Mouse (Mus musculus): ENCODE results near the gene Arl8b. TPM values are rescaled to one million over a fixed set of nuclear protein-coding genes. Genes with fewer than 3 reads are reported as not detected.

The Arl8b gene
- polyA plus RNA-seq, 1 experiment from 2014 or later, result 54.1 TPM

GRCm38 (mm10) chr6:108758997-108759697 is 23.8 kb upstream of the Arl8b start:
- 75% methylated on average over 10 of the region's 10 CpGs for WGBS
- Histone ChIP-seq H3K4me3 (replicated peaks) (no peak overlapping the region), H3K27ac (no peak overlapping the region), H3K4me2 (no peak overlapping the region), H3K4me1 (replicated peaks) (no peaks in the 10 kb centered on the region), H3K27me3 (no peaks in the 10 kb centered on the region), H3K9me3 (no peaks in the 10 kb centered on the region), H3K9ac (replicated peaks) (no peak overlapping the region), H3K36me3 (no peaks in the 10 kb centered on the region)
- ATAC-seq (ENCODE audit: insufficient number of reproducible peaks, insufficient read depth, low FRiP score, low TSS enrichment, low read depth), result no peak

- Histone ChIP-seq H3K4me2 (no peak overlapping the region), H3K9ac (replicated peaks) (no peak overlapping the region), H3K4me3 (replicated peaks) (no peak overlapping the region), H3K4me1 (replicated peaks) (no peaks in the 10 kb centered on the region), H3K9me3 (no peaks in the 10 kb centered on the region), H3K27me3 (no peaks in the 10 kb centered on the region), H3K27ac (no peak overlapping the region), H3K36me3 (no peaks in the 10 kb centered on the region)
- WGBS, result 66% methylated on average over 5 of the region's 5 CpGs
- ATAC-seq (ENCODE audit: insufficient number of reproducible peaks, insufficient read depth, low FRiP score, low TSS enrichment, low read depth), result no peak
Observed at GRCm38 (mm10) chr6:108759698-108760039, 23.2 kb upstream of the Arl8b start.

- no peaks in the 10 kb centered on the region for H3K9me3 ChIP-seq
- H3K36me3 ChIP-seq, result no peaks in the 10 kb centered on the region
- H3K4me3 ChIP-seq (replicated peaks), result no peak overlapping the region
- no peak for ATAC-seq (ENCODE audit: insufficient number of reproducible peaks, insufficient read depth, low FRiP score, low TSS enrichment, low read depth)
- H3K27me3 ChIP-seq, result no peaks in the 10 kb centered on the region
- 94% methylated on average over 3 of the region's 3 CpGs for WGBS
- H3K27ac ChIP-seq, result no peak overlapping the region
- H3K4me2 ChIP-seq, result no peak overlapping the region
- H3K4me1 ChIP-seq (replicated peaks), result no peaks in the 10 kb centered on the region
- no peak overlapping the region for H3K9ac ChIP-seq (replicated peaks)
Observed at GRCm38 (mm10) chr6:108770880-108771279, 12.0 kb upstream of the Arl8b start.

GRCm38 (mm10) chr6:108772913-108773312 is 10.0 kb upstream of the Arl8b start:
- H3K4me1 ChIP-seq (replicated peaks), result no peaks in the 10 kb centered on the region
- ATAC-seq (ENCODE audit: insufficient number of reproducible peaks, insufficient read depth, low FRiP score, low TSS enrichment, low read depth), result no peak
- 15% methylated on average over 9 of the region's 9 CpGs for WGBS
- no peaks in the 10 kb centered on the region for H3K9me3 ChIP-seq
- H3K4me2 ChIP-seq, result no peak overlapping the region
- H3K27ac ChIP-seq, result no peak overlapping the region
- H3K27me3 ChIP-seq, result no peaks in the 10 kb centered on the region
- no peak overlapping the region for H3K4me3 ChIP-seq (replicated peaks)
- no peak overlapping the region for H3K9ac ChIP-seq (replicated peaks)
- H3K36me3 ChIP-seq, result no peaks in the 10 kb centered on the region

GRCm38 (mm10) chr6:108773480-108773879 is 9.4 kb upstream of the Arl8b start:
- 86% methylated on average over 6 of the region's 6 CpGs for WGBS
- H3K4me3 ChIP-seq (replicated peaks), result no peak overlapping the region
- ATAC-seq (ENCODE audit: insufficient number of reproducible peaks, insufficient read depth, low FRiP score, low TSS enrichment, low read depth), result no peak
- H3K36me3 ChIP-seq, result no peaks in the 10 kb centered on the region
- H3K9me3 ChIP-seq, result no peaks in the 10 kb centered on the region
- no peak overlapping the region for H3K9ac ChIP-seq (replicated peaks)
- H3K4me1 ChIP-seq (replicated peaks), result no peaks in the 10 kb centered on the region
- H3K27me3 ChIP-seq, result no peaks in the 10 kb centered on the region
- H3K4me2 ChIP-seq, result no peak overlapping the region
- H3K27ac ChIP-seq, result no peak overlapping the region

DNA sequence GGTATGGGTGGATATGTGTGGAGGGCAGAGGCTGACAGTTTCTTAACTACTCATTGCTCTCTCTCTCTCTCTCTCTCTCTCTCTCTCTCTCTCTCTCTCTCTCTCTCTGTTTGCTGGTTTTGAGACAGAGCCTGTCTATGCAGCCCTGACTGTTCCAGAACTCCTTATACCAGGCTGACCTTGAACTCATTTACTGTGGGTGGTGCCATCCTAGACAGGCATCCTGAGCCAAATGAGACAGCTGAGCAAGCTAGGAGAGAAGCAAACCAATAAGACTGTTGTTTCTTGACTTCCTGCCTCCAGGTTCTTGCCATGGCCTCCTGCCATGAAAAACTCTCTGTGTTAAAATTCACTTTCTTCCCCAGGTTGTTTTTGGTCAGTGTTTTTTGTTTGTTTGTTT is 6.6 kb upstream of the Arl8b start:
- H3K9me3 ChIP-seq, result no peaks in the 10 kb centered on the region
- no peak overlapping the region for H3K4me3 ChIP-seq (replicated peaks)
- H3K27ac ChIP-seq, result no peak overlapping the region
- no peak overlapping the region for H3K4me2 ChIP-seq
- H3K36me3 ChIP-seq, result no peaks in the 10 kb centered on the region
- H3K9ac ChIP-seq (replicated peaks), result no peak overlapping the region
- H3K4me1 ChIP-seq (replicated peaks), result no peaks in the 10 kb centered on the region
- no peaks in the 10 kb centered on the region for H3K27me3 ChIP-seq
- no peak for ATAC-seq (ENCODE audit: insufficient number of reproducible peaks, insufficient read depth, low FRiP score, low TSS enrichment, low read depth)

DNA sequence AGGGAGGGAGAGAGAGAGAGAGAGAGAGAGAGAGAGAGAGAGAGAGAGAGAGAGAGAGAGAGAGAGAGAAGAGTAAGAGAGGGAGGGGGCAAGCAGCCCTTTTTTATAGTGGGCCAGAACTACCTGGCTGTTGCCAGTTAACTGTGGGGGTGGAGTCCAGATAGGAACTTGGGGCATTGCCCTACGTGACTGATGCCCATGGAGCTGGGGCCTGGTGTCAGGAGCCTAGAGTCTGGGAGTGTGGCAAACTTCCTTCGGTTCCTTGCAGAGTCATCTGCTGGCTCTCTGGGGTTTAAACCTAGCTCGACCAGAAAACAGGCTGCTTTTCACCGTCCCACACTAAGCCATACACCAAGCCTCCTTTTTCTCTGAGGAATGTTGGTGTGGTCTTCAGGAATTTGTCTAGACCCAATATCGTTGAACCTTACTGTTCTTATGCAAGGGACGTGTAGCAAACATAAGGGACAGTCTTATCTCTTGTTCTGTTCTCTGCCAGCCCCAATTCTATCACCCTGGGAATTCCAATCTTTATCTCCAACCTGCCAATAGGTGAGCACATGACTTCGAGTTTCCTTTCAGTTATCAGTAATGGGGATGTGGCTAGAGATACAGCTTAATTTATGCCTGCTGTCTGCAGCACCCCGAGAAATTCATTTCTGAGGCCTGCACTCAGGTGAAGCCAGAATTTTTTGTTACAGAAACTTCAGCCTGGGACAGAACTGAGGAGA is 5.2 kb upstream of the Arl8b start:
- no peak overlapping the region for H3K9ac ChIP-seq (replicated peaks)
- no peak overlapping the region for H3K4me2 ChIP-seq
- H3K27me3 ChIP-seq, result no peaks in the 10 kb centered on the region
- no peak overlapping the region for H3K27ac ChIP-seq
- H3K36me3 ChIP-seq, result no peaks in the 10 kb centered on the region
- H3K4me3 ChIP-seq (replicated peaks), result no peak overlapping the region
- no peaks in the 10 kb centered on the region for H3K9me3 ChIP-seq
- H3K4me1 ChIP-seq (replicated peaks), result no peaks in the 10 kb centered on the region
- no peak for ATAC-seq (ENCODE audit: insufficient number of reproducible peaks, insufficient read depth, low FRiP score, low TSS enrichment, low read depth)
- WGBS, result 75% methylated on average over 8 of the region's 8 CpGs

DNA sequence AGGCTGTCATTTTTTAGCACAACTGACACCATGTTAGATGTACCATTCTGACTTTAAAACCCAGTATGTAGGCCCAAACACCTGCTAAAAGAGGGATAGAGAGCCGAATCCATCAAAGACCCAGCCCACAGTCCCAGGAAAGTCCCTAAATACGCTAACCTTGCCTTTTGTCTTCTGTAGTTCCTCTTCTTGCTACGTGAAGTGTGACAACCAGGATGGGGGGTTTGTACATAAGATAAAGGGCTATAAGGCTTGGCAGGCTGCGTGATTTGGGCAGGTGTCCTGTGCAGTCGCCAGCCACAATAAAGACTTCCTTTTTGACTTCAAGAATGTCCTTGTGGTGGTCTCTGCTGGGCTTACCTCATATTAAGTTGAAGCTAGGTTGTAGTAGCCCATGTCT is 4.5 kb upstream of the Arl8b start:
- no peak overlapping the region for H3K4me2 ChIP-seq
- H3K4me1 ChIP-seq (replicated peaks), result no peaks in the 10 kb centered on the region
- no peak for ATAC-seq (ENCODE audit: insufficient number of reproducible peaks, insufficient read depth, low FRiP score, low TSS enrichment, low read depth)
- no peaks in the 10 kb centered on the region for H3K36me3 ChIP-seq
- H3K9me3 ChIP-seq, result no peaks in the 10 kb centered on the region
- H3K4me3 ChIP-seq (replicated peaks), result no peak overlapping the region
- no peak overlapping the region for H3K9ac ChIP-seq (replicated peaks)
- H3K27ac ChIP-seq, result no peak overlapping the region
- WGBS, result 81% methylated on average over 5 of the region's 5 CpGs
- no peaks in the 10 kb centered on the region for H3K27me3 ChIP-seq

- WGBS, result 70% methylated on average over 6 of the region's 6 CpGs
- Histone ChIP-seq H3K27ac (no peak overlapping the region), H3K9ac (replicated peaks) (no peak overlapping the region), H3K36me3 (no peaks in the 10 kb centered on the region), H3K4me2 (no peak overlapping the region), H3K27me3 (no peaks in the 10 kb centered on the region), H3K9me3 (no peaks in the 10 kb centered on the region), H3K4me3 (replicated peaks) (no peak overlapping the region), H3K4me1 (replicated peaks) (peaks cover 13% of the 10 kb centered on the region)
- ATAC-seq (ENCODE audit: insufficient number of reproducible peaks, insufficient read depth, low FRiP score, low TSS enrichment, low read depth), result no peak
Observed at GRCm38 (mm10) chr6:108781865-108782264, 1.0 kb upstream of the Arl8b start.

- ATAC-seq (ENCODE audit: insufficient number of reproducible peaks, insufficient read depth, low FRiP score, low TSS enrichment, low read depth), result peak; percentile 58
- Histone ChIP-seq H3K4me1 (replicated peaks) (peaks cover 13% of the 10 kb centered on the region), H3K4me2 (peak overlapping the region; percentile 88), H3K9ac (replicated peaks) (peak overlapping the region; percentile 96), H3K9me3 (no peaks in the 10 kb centered on the region), H3K36me3 (no peaks in the 10 kb centered on the region), H3K27ac (peak overlapping the region; percentile 67; the same call in 1 of the 2 replicates), H3K27me3 (no peaks in the 10 kb centered on the region), H3K4me3 (replicated peaks) (peak overlapping the region; percentile 99)
- under 1% methylated on average over 57 of the region's 57 CpGs for WGBS
Observed at GRCm38 (mm10) chr6:108783184-108783881, 434 bp downstream of the Arl8b start.

- H3K4me3 ChIP-seq (replicated peaks), result peak overlapping the region; percentile 99
- ATAC-seq (ENCODE audit: insufficient number of reproducible peaks, insufficient read depth, low FRiP score, low TSS enrichment, low read depth), result no peak
- peaks cover 13% of the 10 kb centered on the region for H3K4me1 ChIP-seq (replicated peaks)
- H3K9me3 ChIP-seq, result no peaks in the 10 kb centered on the region
- H3K27ac ChIP-seq, result no peak overlapping the region
- H3K27me3 ChIP-seq, result no peaks in the 10 kb centered on the region
- H3K9ac ChIP-seq (replicated peaks), result peak overlapping the region; percentile 96
- H3K36me3 ChIP-seq, result no peaks in the 10 kb centered on the region
- peak overlapping the region; percentile 88 for H3K4me2 ChIP-seq
- WGBS, result 37% methylated on average over 11 of the region's 11 CpGs
Observed at GRCm38 (mm10) chr6:108784056-108784455, 1.2 kb downstream of the Arl8b start.
